Mouse (Mus musculus) hindbrain, embryonic 13.5 days (tissue): Measurements from ENCODE around the gene Tomm7. TPM values are rescaled to one million over a fixed set of nuclear protein-coding genes. Genes with fewer than 3 reads are reported as not detected.

Experiments
- polyA plus RNA-seq: library from polyadenylated mRNA; unstranded; fragments of >200 nt; fragmentation: Nextera tagmentation; extraction: Ambion mirVana; gene quantifications from 2 replicates; pipeline ENCODE4 v1.2.1, GENCODE M21; 2015

Tomm7 gene
- polyA plus RNA-seq, 1 experiment from 2014 or later = 110 TPM

Other genes with a start within 250 kb of the Tomm7 start
- gene Srpk2, start 159.5 kb downstream of the Tomm7 start, polyA plus RNA-seq = 101 and 105 TPM in 2 replicates
- gene Pus7, start 60.5 kb downstream of the Tomm7 start, polyA plus RNA-seq = 15.8 and 16.2 TPM in 2 replicates
- gene Rint1, start 56.5 kb downstream of the Tomm7 start, polyA plus RNA-seq = 33.5 and 37.8 TPM in 2 replicates
- 33.9 and 36.4 TPM in 2 replicates for gene Fam126a, start 186.5 kb upstream of the Tomm7 start, polyA plus RNA-seq